Mouse (Mus musculus) cerebellum, adult 2 months (tissue): ENCODE data around the gene Gm16485. TPM values are rescaled to one million over a fixed set of nuclear protein-coding genes. Genes with fewer than 3 reads are reported as not detected.

ENCODE experiments used
- DNase-seq, 2 experiments: peaks; one replicate each; pipeline ENCODE4 v3.0.0; 2021
- H3K27ac ChIP-seq: fragments of 200-500 bp; 2 replicates; pipeline ENCODE4 v1.5.1; 2012; ENCODE audit warnings: low read length, control low read depth, inconsistent platforms; ENCODE audit not compliant: insufficient read depth
- H3K27me3 ChIP-seq: fragments of 200-500 bp; 2 replicates; pipeline ENCODE4 v1.6.1; 2012; ENCODE audit warnings: inconsistent platforms, mild to moderate bottlenecking, low read length, moderate library complexity; ENCODE audit not compliant: control insufficient read depth, insufficient read depth
- H3K4me1 ChIP-seq: fragments of 200-500 bp; 2 replicates; pipeline ENCODE4 v1.6.1; 2011; ENCODE audit warnings: low read length; ENCODE audit not compliant: control insufficient read depth, insufficient read depth
- H3K4me3 ChIP-seq: fragments of 200-500 bp; replicated peaks from 2 replicates; pipeline ENCODE3; 2011; ENCODE audit warnings: mild to moderate bottlenecking, low read depth, low read length, control low read depth; ENCODE audit not compliant: insufficient read depth
- CTCF ChIP-seq: fragments of 200-500 bp; IDR thresholded peaks from 2 replicates; pipeline ENCODE4 v1.5.1; 2011; ENCODE audit warnings: low read depth, mild to moderate bottlenecking, control low read depth, low read length, moderate library complexity, borderline replicate concordance; ENCODE audit not compliant: insufficient read depth
- POLR2A ChIP-seq: fragments of 200-500 bp; IDR thresholded peaks from 2 replicates; pipeline ENCODE4 v1.6.1; 2011; ENCODE audit warnings: low read length, control low read depth, borderline replicate concordance; ENCODE audit not compliant: insufficient read depth
- WGBS: fragments of 180-500 bp; shearing (Covaris S2); methylation state at CpG from one replicate; pipeline ENCODE4 v1.1.7; 2018; 5-methylcytosine and 5-hydroxymethylcytosine counted together
- polyA plus RNA-seq: library from polyadenylated mRNA; depleted of rRNA; stranded (reverse); fragments of >200 nt; gene quantifications from 2 replicates; pipeline ENCODE4 v1.2.3, GENCODE M21; 2012; rRNA removed

Gm16485 gene
- polyA plus RNA-seq, 1 experiment, result 4.0 TPM

DNA sequence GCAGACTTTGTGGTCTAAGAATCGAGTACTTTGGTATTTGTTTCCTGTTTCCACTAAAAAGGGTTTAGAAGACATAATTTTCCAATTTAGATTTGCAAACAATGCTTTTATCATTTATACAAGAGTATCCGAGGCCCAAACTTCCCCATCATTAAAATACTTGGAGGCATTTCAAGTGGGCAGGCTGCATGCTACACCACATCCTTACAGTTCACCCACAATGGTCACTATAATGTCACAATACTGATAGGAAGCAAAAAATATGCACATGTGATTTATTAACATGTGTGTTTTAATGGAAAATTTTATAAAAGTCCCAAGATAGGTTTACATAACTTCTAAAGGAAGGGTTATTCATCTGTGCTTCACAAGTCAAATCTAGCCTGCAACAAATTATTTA, 24.9 kb downstream of the Gm16485 start:
- Histone ChIP-seq H3K4me1 (no peaks in the 10 kb centered on the region), H3K27me3 (no peaks in the 10 kb centered on the region), H3K4me3 (no peak overlapping the region), H3K27ac (no peak overlapping the region)
- no peak for DNase-seq
- 77% methylated on average over 2 of the region's 2 CpGs for WGBS
- TF ChIP-seq CTCF (no peak), POLR2A (no peak)

GRCm38 (mm10) chr9:9001170-9001569, 29.6 kb downstream of the Gm16485 start:
- H3K4me1 ChIP-seq, result no peaks in the 10 kb centered on the region
- H3K27ac ChIP-seq, result no peak overlapping the region
- no peak for DNase-seq
- no peaks in the 10 kb centered on the region for H3K27me3 ChIP-seq
- TF ChIP-seq POLR2A (no peak), CTCF (no peak)
- no peak overlapping the region for H3K4me3 ChIP-seq

- Histone ChIP-seq H3K27ac (no peak overlapping the region), H3K4me1 (no peaks in the 10 kb centered on the region), H3K4me3 (no peak overlapping the region), H3K27me3 (no peaks in the 10 kb centered on the region)
- TF ChIP-seq CTCF (no peak), POLR2A (no peak)
- WGBS, result 97% methylated on average over 2 of the region's 2 CpGs
- no peak for DNase-seq
These were observed 43.5 kb downstream of the Gm16485 start for GRCm38 (mm10) chr9:9015108-9015507.

Other genes starting within 250 kb of the Gm16485 start
- gene Pgr, start 72.0 kb upstream of the Gm16485 start, polyA plus RNA-seq, result 3.0 and 3.2 TPM in 2 replicates